Mouse (Mus musculus): ENCODE data around the gene Hvcn1. TPM values are rescaled to one million over a fixed set of nuclear protein-coding genes. Genes with fewer than 3 reads are reported as not detected.
A peak's percentile ranks its signal among the peaks of the same experiment; 100 is the strongest.

Gene Hvcn1
- polyA plus RNA-seq, 1 experiment from 2014 or later: 7.0 TPM

- H3K27me3 ChIP-seq (ENCODE audit: control insufficient read depth, insufficient read depth, low read length): no peaks in the 10 kb centered on the region
- no peak overlapping the region for H3K4me2 ChIP-seq (ENCODE audit: low read depth, low read length)
- peak overlapping the region; percentile 6; the same call in 1 of the 2 replicates for H3K27ac ChIP-seq (ENCODE audit: low read length)
- 55% methylated on average over 9 of the region's 9 CpGs for WGBS
- no peak overlapping the region; the same call in 1 of the 2 replicates for H3K9ac ChIP-seq (ENCODE audit: low read length)
- no peaks in the 10 kb centered on the region for H3K9me3 ChIP-seq (replicated peaks; ENCODE audit: control insufficient read depth, low read length)
- H3K36me3 ChIP-seq (ENCODE audit: control insufficient read depth, insufficient read depth, low read length): no peaks in the 10 kb centered on the region
- H3K4me1 ChIP-seq (ENCODE audit: control insufficient read depth, insufficient read depth, low read length): peaks cover 7% of the 10 kb centered on the region; the same call in 1 of the 2 replicates
- ATAC-seq (ENCODE audit: insufficient read depth, low FRiP score): no peak
- no peak overlapping the region for H3K4me3 ChIP-seq (replicated peaks; ENCODE audit: low read length)
Measured at GRCm38 (mm10) chr5:122235196-122235836, 28.7 kb downstream of the Hvcn1 start.

- Histone ChIP-seq H3K27ac (ENCODE audit: low read length) (no peak overlapping the region), H3K4me3 (replicated peaks; ENCODE audit: low read length) (no peak overlapping the region), H3K36me3 (ENCODE audit: control insufficient read depth, insufficient read depth, low read length) (no peaks in the 10 kb centered on the region), H3K27me3 (ENCODE audit: control insufficient read depth, insufficient read depth, low read length) (no peaks in the 10 kb centered on the region), H3K4me1 (ENCODE audit: control insufficient read depth, insufficient read depth, low read length) (peaks cover 7% of the 10 kb centered on the region; the same call in 1 of the 2 replicates), H3K9ac (ENCODE audit: low read length) (no peak overlapping the region), H3K9me3 (replicated peaks; ENCODE audit: control insufficient read depth, low read length) (no peaks in the 10 kb centered on the region), H3K4me2 (ENCODE audit: low read depth, low read length) (no peak overlapping the region)
- ATAC-seq (ENCODE audit: insufficient read depth, low FRiP score): no peak
- WGBS: 70% methylated on average over 5 of the region's 5 CpGs
Measured at GRCm38 (mm10) chr5:122237200-122237599, 30.6 kb downstream of the Hvcn1 start.

GRCm38 (mm10) chr5:122239618-122240017 lies 33.0 kb downstream of the Hvcn1 start:
- Histone ChIP-seq H3K4me1 (ENCODE audit: control insufficient read depth, insufficient read depth, low read length) (no peaks in the 10 kb centered on the region; the same call in 1 of the 2 replicates), H3K27me3 (ENCODE audit: control insufficient read depth, insufficient read depth, low read length) (no peaks in the 10 kb centered on the region), H3K9me3 (replicated peaks; ENCODE audit: control insufficient read depth, low read length) (no peaks in the 10 kb centered on the region), H3K36me3 (ENCODE audit: control insufficient read depth, insufficient read depth, low read length) (no peaks in the 10 kb centered on the region), H3K4me2 (ENCODE audit: low read depth, low read length) (no peak overlapping the region), H3K4me3 (replicated peaks; ENCODE audit: low read length) (no peak overlapping the region), H3K9ac (ENCODE audit: low read length) (no peak overlapping the region), H3K27ac (ENCODE audit: low read length) (no peak overlapping the region)
- ATAC-seq (ENCODE audit: insufficient read depth, low FRiP score): no peak
- WGBS: 82% methylated on average over 7 of the region's 7 CpGs

GRCm38 (mm10) chr5:122240521-122240920 lies 33.9 kb downstream of the Hvcn1 start:
- Histone ChIP-seq H3K36me3 (ENCODE audit: control insufficient read depth, insufficient read depth, low read length) (no peaks in the 10 kb centered on the region), H3K4me3 (replicated peaks; ENCODE audit: low read length) (no peak overlapping the region), H3K4me1 (ENCODE audit: control insufficient read depth, insufficient read depth, low read length) (no peaks in the 10 kb centered on the region), H3K27ac (ENCODE audit: low read length) (no peak overlapping the region), H3K4me2 (ENCODE audit: low read depth, low read length) (no peak overlapping the region), H3K9ac (ENCODE audit: low read length) (no peak overlapping the region), H3K9me3 (replicated peaks; ENCODE audit: control insufficient read depth, low read length) (no peaks in the 10 kb centered on the region), H3K27me3 (ENCODE audit: control insufficient read depth, insufficient read depth, low read length) (no peaks in the 10 kb centered on the region)
- 89% methylated on average over 11 of the region's 11 CpGs for WGBS
- no peak for ATAC-seq (ENCODE audit: insufficient read depth, low FRiP score)

GRCm38 (mm10) chr5:122240989-122241388 lies 34.4 kb downstream of the Hvcn1 start:
- no peak overlapping the region for H3K4me2 ChIP-seq (ENCODE audit: low read depth, low read length)
- H3K27ac ChIP-seq (ENCODE audit: low read length): no peak overlapping the region
- 79% methylated on average over 1 of the region's 1 CpGs for WGBS
- no peaks in the 10 kb centered on the region for H3K9me3 ChIP-seq (replicated peaks; ENCODE audit: control insufficient read depth, low read length)
- H3K9ac ChIP-seq (ENCODE audit: low read length): no peak overlapping the region
- no peaks in the 10 kb centered on the region for H3K36me3 ChIP-seq (ENCODE audit: control insufficient read depth, insufficient read depth, low read length)
- no peak overlapping the region for H3K4me3 ChIP-seq (replicated peaks; ENCODE audit: low read length)
- H3K4me1 ChIP-seq (ENCODE audit: control insufficient read depth, insufficient read depth, low read length): no peaks in the 10 kb centered on the region
- no peak for ATAC-seq (ENCODE audit: insufficient read depth, low FRiP score)
- H3K27me3 ChIP-seq (ENCODE audit: control insufficient read depth, insufficient read depth, low read length): no peaks in the 10 kb centered on the region

GRCm38 (mm10) chr5:122242521-122243123 lies 36.0 kb downstream of the Hvcn1 start:
- no peak overlapping the region for H3K9ac ChIP-seq (ENCODE audit: low read length)
- H3K36me3 ChIP-seq (ENCODE audit: control insufficient read depth, insufficient read depth, low read length): no peaks in the 10 kb centered on the region
- H3K4me2 ChIP-seq (ENCODE audit: low read depth, low read length): no peak overlapping the region
- ATAC-seq (ENCODE audit: insufficient read depth, low FRiP score): no peak
- H3K9me3 ChIP-seq (replicated peaks; ENCODE audit: control insufficient read depth, low read length): no peaks in the 10 kb centered on the region
- WGBS: 85% methylated on average over 6 of the region's 6 CpGs
- no peaks in the 10 kb centered on the region for H3K4me1 ChIP-seq (ENCODE audit: control insufficient read depth, insufficient read depth, low read length)
- no peaks in the 10 kb centered on the region for H3K27me3 ChIP-seq (ENCODE audit: control insufficient read depth, insufficient read depth, low read length)
- H3K27ac ChIP-seq (ENCODE audit: low read length): no peak overlapping the region
- no peak overlapping the region for H3K4me3 ChIP-seq (replicated peaks; ENCODE audit: low read length)

GRCm38 (mm10) chr5:122243781-122244523 lies 37.3 kb downstream of the Hvcn1 start:
- no peak overlapping the region for H3K9ac ChIP-seq (ENCODE audit: low read length)
- no peaks in the 10 kb centered on the region for H3K4me1 ChIP-seq (ENCODE audit: control insufficient read depth, insufficient read depth, low read length)
- no peaks in the 10 kb centered on the region for H3K27me3 ChIP-seq (ENCODE audit: control insufficient read depth, insufficient read depth, low read length)
- H3K27ac ChIP-seq (ENCODE audit: low read length): no peak overlapping the region
- ATAC-seq (ENCODE audit: insufficient read depth, low FRiP score): no peak
- no peak overlapping the region for H3K4me2 ChIP-seq (ENCODE audit: low read depth, low read length)
- 85% methylated on average over 17 of the region's 17 CpGs for WGBS
- H3K9me3 ChIP-seq (replicated peaks; ENCODE audit: control insufficient read depth, low read length): no peaks in the 10 kb centered on the region
- H3K4me3 ChIP-seq (replicated peaks; ENCODE audit: low read length): no peak overlapping the region
- H3K36me3 ChIP-seq (ENCODE audit: control insufficient read depth, insufficient read depth, low read length): no peaks in the 10 kb centered on the region

- Histone ChIP-seq H3K36me3 (ENCODE audit: control insufficient read depth, insufficient read depth, low read length) (no peaks in the 10 kb centered on the region), H3K9ac (ENCODE audit: low read length) (no peak overlapping the region), H3K4me1 (ENCODE audit: control insufficient read depth, insufficient read depth, low read length) (no peaks in the 10 kb centered on the region), H3K9me3 (replicated peaks; ENCODE audit: control insufficient read depth, low read length) (no peaks in the 10 kb centered on the region), H3K27me3 (ENCODE audit: control insufficient read depth, insufficient read depth, low read length) (no peaks in the 10 kb centered on the region), H3K4me2 (ENCODE audit: low read depth, low read length) (no peak overlapping the region), H3K4me3 (replicated peaks; ENCODE audit: low read length) (no peak overlapping the region), H3K27ac (ENCODE audit: low read length) (no peak overlapping the region)
- WGBS: 72% methylated on average over 3 of the region's 3 CpGs
- ATAC-seq (ENCODE audit: insufficient read depth, low FRiP score): no peak
Measured at GRCm38 (mm10) chr5:122245186-122245585, 38.6 kb downstream of the Hvcn1 start.

GRCm38 (mm10) chr5:122246547-122247167 lies 40.1 kb downstream of the Hvcn1 start:
- no peaks in the 10 kb centered on the region for H3K36me3 ChIP-seq (ENCODE audit: control insufficient read depth, insufficient read depth, low read length)
- no peak for ATAC-seq (ENCODE audit: insufficient read depth, low FRiP score)
- 84% methylated on average over 10 of the region's 10 CpGs for WGBS

More at GRCm38 (mm10) chr5:122246547-122247167, 40.1 kb downstream of the Hvcn1 start:
- Histone ChIP-seq H3K4me1 (ENCODE audit: control insufficient read depth, insufficient read depth, low read length) (no peaks in the 10 kb centered on the region), H3K27ac (ENCODE audit: low read length) (no peak overlapping the region), H3K27me3 (ENCODE audit: control insufficient read depth, insufficient read depth, low read length) (no peaks in the 10 kb centered on the region), H3K9me3 (replicated peaks; ENCODE audit: control insufficient read depth, low read length) (no peaks in the 10 kb centered on the region), H3K4me2 (ENCODE audit: low read depth, low read length) (no peak overlapping the region), H3K4me3 (replicated peaks; ENCODE audit: low read length) (no peak overlapping the region), H3K9ac (ENCODE audit: low read length) (no peak overlapping the region)
